Mouse (Mus musculus) cerebellum, postnatal 14 days (tissue): ENCODE results near the gene Tmem125.
"Not testable (repeated sequence)": the region's sequence is repeated elsewhere in the genome, so short reads cannot be mapped to it uniquely, and the experiment has no call there.

Experiments used
- DNase-seq, 2 experiments: peaks; one replicate each; pipeline ENCODE4 v3.0.0; 2021; ENCODE audit warnings: mixed read lengths in 2 of 2

Gene Tmem125

GRCm38 (mm10) chr4:118543592-118544260, at the start of gene Tmem125:
Gene Tmem125 (minus strand): TSS chr4:118544044.
- DNase-seq, result peak in 1 of 2 experiments; percentile 10

- no peak for DNase-seq
Observed at GRCm38 (mm10) chr4:118589733-118590130, 45.9 kb upstream of the Tmem125 start.

DNA sequence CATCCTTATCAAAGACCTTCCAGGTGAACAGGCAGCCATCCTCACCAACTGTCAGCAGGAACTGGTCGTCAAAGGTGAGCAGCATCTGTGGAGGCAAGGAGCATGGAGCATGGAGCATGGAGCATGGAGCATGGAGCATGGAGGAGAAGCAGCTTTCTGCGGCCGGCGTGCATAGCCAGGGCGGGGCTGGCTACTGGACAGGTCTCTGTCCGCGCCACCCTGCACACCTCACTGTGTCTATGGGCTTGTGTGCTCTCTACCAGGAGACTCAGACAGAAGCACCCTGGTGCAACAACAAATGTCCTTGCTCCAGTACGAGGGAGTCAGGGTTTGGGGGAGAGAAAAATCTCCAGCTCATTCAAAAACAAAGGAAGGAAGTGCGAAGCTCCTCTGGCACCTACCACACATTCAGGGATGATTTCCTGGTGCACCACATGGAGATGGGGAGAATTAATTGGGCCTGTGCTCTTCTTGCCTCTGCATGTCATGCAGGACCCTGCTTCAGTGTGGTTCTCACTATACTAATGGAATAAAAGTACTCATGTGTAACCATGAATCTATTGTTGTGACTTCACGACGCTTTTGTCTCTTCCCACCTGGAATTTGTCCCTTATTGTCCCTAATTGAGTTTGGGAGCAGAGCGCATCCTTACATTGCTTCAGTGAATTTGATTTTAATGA, 45.3 kb upstream of the Tmem125 start:
- no peak for DNase-seq

- no peak for DNase-seq
Observed at GRCm38 (mm10) chr4:118582629-118583028, 38.8 kb upstream of the Tmem125 start.

DNA sequence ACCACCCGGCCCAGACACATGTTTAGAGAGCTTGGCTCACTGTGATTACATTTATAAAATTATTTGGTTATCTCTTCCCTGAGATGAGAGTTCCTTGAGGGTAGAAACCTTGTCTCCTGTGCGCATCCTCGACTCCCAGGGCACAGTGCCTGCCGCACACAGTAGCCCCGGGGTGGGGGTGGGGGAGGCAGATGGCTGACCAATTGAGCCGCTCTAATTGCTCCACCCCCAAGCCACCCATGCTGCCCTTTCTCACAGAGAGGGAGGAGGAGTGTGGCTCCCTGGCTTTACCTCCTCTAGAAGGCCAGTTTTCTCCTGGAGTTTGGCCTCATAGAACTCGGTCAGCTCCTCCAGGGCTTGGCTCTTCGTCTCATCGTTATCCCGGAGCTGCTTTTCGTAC, 37.7 kb upstream of the Tmem125 start:
- peak; percentile 67 to 73 for DNase-seq

DNA sequence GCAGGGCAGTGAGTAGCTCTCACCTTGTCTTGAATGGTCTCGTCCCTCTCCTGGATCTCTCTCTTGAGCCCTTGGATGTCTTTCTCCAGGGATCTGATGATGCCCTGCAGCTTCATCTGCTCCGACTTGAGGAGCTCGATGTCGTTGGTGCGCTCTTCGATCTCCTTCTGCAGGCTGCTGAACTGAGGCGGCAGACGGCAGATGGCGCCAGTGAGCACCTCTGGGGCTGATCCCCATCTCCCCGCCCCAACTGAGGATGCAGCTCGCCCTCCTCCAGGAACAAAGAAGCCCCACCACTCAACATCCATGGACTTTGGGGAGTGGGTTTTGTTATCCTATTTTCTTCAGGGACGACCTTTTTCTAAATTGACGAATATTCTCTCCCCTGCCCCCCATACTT, 35.5 kb upstream of the Tmem125 start:
- DNase-seq, result peak; percentile 53 to 78

DNA sequence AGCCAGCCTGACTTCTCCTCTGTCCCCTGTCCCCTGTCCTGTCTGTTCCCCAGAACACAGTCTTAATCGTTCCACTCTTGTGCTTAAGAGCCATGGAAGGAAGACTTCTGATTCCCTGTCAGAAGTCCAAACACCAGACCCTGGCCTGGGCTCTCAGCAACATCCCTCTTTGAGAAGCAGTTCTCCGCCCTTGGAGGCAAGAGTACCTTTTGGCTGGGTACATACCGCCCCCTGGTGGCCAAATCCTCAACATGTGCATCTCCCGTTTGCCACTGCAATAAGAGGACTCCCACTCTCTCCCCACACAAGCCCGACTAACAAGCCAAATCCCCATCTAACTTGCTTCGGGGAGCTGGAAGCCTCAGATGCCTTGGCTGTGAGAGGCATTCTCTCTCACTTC, 32.3 kb upstream of the Tmem125 start:
- peak; percentile 94 to 97 for DNase-seq

- peak; percentile 59 to 64 for DNase-seq
Observed at GRCm38 (mm10) chr4:118571441-118571840, 27.6 kb upstream of the Tmem125 start.

DNA sequence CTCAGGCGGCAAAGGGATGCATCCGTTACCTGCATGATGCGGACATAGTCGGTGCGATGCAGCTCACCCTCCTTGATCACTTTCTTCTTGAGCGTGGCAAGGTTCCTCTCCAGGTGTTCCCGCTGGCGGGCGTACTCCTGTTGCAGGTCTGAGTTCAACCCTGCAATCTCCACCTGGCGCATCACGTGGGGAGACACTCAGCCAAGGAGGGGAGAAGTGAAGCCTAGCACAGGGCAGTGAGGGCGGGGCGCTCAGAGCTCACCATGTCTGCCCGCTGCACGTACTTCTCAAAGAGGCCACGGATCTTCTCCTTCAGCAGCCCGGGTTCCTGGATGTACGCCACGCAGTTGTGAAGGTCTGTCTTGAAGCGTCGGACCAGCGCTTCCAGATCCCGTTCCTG, 25.5 kb upstream of the Tmem125 start:
- no peak for DNase-seq

GRCm38 (mm10) chr4:118568709-118569108, 24.9 kb upstream of the Tmem125 start:
- DNase-seq, result no peak

DNA sequence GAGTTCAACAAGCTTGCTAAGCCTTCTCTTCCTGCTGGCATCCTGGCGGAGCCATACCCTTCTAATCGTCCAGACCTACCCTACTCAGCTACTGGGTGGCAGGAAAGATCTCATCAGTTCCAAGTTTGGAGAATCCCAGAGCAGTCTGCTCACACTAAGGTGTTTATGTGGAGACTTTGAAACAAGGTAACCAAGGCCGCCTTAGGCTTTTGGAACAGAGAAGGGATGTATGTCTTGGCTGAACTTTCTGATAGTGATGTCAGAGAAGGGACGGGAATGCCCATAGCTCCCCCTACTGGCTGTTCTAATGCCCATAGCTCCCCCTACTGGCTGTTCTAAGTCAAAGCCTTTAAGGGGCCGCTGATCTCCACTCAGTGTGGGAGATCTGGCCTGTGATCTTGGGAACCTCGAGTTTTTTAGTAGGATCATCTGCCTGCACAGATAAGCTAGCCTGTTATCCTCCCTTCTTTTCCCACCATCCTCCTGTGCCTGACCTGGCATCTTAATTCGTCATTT, 22.4 kb upstream of the Tmem125 start:
- peak; percentile 53 to 64 for DNase-seq

DNA sequence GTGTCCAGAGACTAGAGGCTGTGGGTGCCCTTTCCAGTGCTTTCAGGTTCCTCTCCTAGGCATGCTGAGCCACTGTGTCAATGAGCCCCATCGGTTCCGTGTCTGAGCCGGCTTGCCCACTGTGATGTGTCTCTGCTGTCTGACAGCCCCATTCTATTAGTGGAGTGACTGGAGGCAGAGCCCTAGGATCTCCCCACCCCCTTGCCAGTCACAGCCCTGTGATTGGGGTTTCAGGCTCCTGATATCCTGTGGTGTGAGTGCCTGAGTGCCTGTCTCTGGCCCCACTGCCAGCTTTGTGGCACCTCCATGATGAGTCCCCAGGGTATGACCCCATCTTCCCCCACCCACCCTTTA, 21.1 kb upstream of the Tmem125 start:
- no peak for DNase-seq

- peak; percentile 50 to 63 for DNase-seq
Observed at GRCm38 (mm10) chr4:118564062-118564925, 20.4 kb upstream of the Tmem125 start.

- DNase-seq, result no peak
Observed at GRCm38 (mm10) chr4:118553039-118553649, 9.3 kb upstream of the Tmem125 start.

GRCm38 (mm10) chr4:118548130-118548480, 4.3 kb upstream of the Tmem125 start:
- not testable (repeated sequence) for DNase-seq

- peak; percentile 28 to 41 for DNase-seq
Observed at GRCm38 (mm10) chr4:118547424-118548129, 3.7 kb upstream of the Tmem125 start.

GRCm38 (mm10) chr4:118544441-118545127, 740 bp upstream of the Tmem125 start:
- DNase-seq, result no peak

DNA sequence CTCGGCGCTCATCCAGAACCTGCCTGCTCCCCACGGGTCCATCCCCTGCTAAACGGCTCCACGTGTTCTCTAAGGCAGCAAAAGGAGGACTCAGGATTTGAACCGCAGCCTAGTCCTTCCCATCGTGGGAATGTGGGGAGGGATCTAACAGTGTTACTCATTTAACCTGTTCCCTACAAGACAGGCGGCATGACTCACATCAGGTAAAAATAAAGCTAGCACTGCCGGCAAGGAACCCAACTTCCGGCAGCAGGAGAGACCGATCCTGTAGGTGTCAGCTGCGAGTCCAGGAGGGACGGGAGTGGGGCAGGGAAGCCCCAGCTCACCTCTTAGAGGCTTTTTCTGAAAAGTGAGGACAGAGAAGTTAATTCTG, 700 bp downstream of the Tmem125 start:
- no peak for DNase-seq

GRCm38 (mm10) chr4:118542510-118543157, 1.2 kb downstream of the Tmem125 start:
- DNase-seq, result no peak

GRCm38 (mm10) chr4:118539904-118540303, 3.9 kb downstream of the Tmem125 start:
- DNase-seq, result no peak

DNA sequence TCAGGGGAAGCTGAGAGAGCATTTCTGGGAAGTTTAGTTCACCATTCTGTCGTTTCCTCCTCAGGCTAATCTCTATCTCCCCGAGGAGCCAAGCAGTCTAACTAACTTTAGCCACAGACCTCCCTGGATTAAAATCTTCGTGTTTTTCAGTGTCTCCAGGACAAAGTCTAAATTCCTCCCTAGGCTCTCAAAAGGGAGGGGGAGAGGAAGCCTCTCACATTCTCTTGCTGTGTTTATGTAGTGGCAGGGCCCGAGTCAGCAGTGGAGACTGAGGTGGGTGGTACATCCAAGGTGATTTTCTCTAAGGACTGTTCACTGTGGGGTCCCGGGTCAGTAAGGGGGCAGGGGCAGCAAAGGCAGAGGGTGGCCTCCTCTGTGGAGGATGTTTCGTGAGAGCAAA, 6.0 kb downstream of the Tmem125 start:
- no peak for DNase-seq
